Mouse (Mus musculus) gastrocnemius, adult 18-20 months (tissue): ENCODE results near the gene Gorasp1. TPM values are rescaled to one million over a fixed set of nuclear protein-coding genes. Genes with fewer than 3 reads are reported as not detected.

Experiments
- DNase-seq: peaks from one replicate; pipeline ENCODE4 v3.0.0; 2021; ENCODE audit warnings: low spot score
- total RNA-seq, 2 experiments: library from RNA; stranded (reverse); gene quantifications; 2 replicates each; pipeline ENCODE4 v1.2.3; 2021

The Gorasp1 gene
- total RNA-seq, 2 experiments from 2014 or later = 21.0 to 21.6 TPM

GRCm38 (mm10) chr9:119973281-119973680, 35.9 kb upstream of the Gorasp1 start:
- DNase-seq = no peak

DNA sequence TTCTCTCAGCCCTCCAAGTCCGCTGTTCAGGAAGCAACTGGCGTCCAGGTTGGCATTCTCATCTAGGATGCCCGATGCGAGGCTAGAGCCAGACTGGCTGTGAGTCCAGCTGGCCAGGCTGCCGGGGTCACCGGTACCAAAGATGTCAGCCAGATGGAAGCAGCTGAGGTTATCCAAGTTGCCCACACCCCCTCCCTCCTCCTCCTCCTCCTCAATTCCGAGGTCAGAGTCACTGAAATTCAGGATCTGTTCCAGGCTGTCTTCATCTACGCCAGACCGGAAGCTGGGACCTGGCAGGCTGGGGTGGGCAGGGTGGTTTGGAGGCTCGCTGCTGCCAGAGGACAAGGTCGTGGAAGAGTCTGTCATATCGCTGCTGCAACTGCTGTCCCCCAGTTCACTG, 35.2 kb upstream of the Gorasp1 start:
- peak; percentile 66 for DNase-seq

DNA sequence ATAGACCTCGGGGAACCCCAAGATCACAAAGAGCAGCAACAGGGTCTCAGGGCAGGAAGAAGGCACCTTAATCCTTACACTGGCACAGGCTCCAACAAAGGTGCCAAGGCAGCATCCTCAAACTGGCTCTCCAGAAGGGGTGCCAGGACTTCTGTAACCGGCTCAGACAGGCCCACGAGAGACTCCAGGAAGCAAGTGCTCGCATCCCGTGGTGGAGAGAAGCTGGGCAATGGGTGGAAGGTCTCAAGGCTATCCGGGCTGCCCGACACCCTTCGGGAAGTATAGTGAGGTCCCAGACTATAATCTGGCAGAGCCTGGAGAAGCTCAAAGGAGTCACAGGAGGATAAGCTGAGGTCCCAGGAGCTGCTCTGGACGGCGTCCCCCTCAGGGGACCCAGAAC, 34.8 kb upstream of the Gorasp1 start:
- no peak for DNase-seq

- DNase-seq = no peak
Measured at GRCm38 (mm10) chr9:119970763-119971656, 33.6 kb upstream of the Gorasp1 start.

DNA sequence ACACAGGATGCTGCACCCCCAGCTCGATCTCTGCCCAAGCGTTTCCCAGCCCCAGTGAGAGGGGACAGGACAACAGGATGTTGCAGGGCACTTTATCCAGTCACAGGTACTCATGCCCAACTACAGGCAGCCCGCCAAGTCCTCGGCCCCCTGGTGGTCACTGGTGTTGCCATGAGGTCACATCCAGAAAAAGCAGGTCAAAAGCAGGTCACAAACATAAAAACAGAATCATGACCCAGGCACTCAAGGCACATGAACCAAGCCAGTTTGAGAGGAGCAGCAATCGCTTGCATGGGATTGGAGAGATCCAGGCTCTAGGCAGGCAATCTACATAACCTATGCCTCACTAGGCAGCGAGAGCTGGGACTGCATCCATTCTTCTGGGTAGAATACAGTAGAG, 32.9 kb upstream of the Gorasp1 start:
- peak; percentile 50 for DNase-seq

DNA sequence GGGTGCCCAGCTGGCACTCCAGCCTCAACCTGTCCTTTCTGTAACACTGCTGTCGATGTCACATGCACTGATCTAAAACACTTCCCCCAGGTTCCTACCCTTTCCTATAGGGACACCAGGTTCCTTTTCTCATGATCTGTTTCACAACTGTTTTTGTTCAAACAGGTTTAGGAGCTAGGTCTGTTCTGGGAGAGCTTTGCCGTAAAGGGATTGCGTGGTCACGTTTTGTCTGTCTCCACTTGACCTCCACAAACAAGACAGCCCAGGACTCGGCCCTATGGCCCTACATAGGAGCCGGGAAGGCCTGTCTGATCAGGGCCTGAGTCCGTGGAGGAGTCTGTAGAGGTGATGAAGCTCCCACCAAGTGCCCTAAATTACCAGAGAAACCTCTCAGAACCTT, 32.4 kb upstream of the Gorasp1 start:
- DNase-seq = no peak

DNA sequence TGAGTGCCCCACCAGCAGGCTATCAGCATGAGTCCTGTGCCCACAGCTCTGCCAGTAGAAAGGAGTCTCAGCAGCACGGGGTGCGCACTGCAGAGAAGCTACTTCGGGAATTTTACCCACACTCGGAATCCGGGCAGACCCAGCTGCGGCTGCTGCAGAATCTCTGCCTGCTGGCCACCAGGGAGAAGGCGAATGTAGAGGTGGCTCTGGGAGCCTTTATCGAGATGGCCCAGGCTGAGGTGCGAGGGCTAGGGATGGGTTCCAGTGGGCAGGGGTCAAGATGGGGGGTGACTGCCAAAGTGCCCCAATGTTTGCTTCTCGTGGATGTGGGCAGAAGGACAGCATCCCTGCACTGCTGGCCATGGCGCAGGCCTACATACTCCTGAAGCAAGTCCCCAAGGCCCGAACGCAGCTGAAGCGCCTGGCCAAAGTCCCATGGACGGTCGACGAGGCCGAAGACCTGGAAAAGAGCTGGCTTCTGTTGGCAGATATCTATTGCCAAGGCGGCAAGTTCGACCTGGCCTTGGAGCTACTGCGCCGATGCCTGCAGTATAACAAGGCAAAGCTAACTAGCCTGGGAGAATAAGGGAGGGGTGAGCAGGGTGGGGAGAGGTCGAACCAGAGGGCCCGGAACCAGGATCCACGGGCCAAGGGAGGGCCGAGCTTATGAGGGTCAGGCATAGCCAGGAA, 29.0 kb upstream of the Gorasp1 start:
- DNase-seq = no peak

- no peak for DNase-seq
Measured at GRCm38 (mm10) chr9:119965186-119965585, 27.8 kb upstream of the Gorasp1 start.

- DNase-seq = no peak
Measured at GRCm38 (mm10) chr9:119964206-119964605, 26.8 kb upstream of the Gorasp1 start.

- DNase-seq = peak; percentile 70
Measured at GRCm38 (mm10) chr9:119962987-119963667, 25.8 kb upstream of the Gorasp1 start.

DNA sequence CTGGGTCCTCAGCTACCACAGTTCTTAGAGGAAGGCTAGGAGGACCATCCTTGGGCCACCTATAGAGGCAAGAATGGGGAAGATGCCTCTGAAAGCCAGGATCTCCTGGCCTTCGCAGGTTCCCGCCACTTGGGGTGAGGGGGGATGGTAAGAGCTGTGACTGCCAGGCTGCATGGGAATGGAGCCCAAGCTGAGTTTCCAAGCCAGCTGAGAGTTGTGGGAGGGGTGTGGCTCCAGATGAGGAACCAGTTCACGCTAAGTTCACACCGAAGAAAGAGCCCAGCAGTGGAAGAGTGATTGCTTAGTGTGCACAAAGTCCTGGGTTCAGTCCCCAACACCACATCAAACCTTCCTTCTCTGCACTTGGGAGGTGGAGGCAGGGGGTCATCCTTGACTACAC, 24.9 kb upstream of the Gorasp1 start:
- DNase-seq = no peak

- no peak for DNase-seq
Measured at GRCm38 (mm10) chr9:119958835-119959234, 21.5 kb upstream of the Gorasp1 start.

DNA sequence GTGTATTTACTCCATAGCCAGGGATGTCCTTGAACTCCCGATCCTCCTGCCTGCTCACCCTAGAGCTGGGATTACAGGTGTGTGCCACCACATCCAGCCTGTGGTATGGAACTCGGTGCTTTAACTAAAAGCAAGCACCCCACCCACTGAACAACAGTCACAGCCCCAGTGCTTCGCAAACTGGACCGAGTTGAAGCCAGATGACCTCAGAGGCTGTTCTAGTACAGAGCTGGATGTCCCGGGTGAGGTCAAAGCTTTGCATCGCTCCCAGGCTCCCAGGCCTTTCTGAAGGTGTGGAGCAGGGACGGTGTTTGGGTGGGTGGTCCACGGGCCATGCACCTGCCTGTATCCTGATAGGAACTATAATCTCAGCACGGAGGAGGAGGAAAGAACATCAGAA, 14.0 kb upstream of the Gorasp1 start:
- no peak for DNase-seq

DNA sequence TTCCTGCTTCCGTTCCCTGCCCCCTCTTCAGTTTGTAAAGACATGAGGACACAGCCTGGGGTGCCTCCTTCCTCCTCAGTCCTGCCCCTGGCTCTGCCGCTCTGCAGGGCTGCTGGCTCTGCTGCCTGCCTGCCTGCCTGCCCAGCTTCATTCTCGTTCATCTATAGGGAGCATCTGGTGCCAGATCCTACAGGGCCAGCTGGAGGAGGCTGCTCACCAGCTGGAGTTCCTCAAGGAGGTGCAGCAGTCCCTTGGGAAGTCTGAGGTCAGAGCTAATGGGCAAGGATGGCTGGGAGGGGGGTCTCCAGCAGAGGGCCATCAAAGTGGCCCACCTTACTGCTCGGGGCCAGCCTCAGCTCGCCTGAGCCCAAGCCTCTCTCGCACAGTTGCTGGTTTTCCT, 13.1 kb upstream of the Gorasp1 start:
- DNase-seq = no peak

- DNase-seq = no peak
Measured at GRCm38 (mm10) chr9:119948804-119949203, 11.4 kb upstream of the Gorasp1 start.

GRCm38 (mm10) chr9:119945173-119945900, 8.0 kb upstream of the Gorasp1 start:
- DNase-seq = no peak

DNA sequence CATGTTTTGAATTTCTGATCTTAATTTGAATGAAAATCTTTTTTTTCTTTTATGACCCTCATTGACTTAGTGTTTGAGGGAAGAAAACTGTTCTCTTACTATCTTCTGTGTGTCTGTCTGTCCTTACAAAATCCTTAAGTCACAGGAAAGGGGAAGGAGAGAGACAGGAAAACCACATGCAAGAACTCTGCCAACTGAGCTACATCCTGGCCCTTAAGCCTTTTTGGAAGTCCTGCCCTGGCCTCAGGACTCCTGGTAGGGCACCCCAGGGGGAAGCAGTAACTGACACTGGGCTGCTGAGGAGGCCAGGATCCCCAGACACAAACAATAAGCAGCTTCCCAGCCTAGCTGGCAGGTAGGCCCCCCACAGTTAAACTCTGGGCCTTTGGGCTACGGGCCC, 6.0 kb upstream of the Gorasp1 start:
- DNase-seq = no peak

DNA sequence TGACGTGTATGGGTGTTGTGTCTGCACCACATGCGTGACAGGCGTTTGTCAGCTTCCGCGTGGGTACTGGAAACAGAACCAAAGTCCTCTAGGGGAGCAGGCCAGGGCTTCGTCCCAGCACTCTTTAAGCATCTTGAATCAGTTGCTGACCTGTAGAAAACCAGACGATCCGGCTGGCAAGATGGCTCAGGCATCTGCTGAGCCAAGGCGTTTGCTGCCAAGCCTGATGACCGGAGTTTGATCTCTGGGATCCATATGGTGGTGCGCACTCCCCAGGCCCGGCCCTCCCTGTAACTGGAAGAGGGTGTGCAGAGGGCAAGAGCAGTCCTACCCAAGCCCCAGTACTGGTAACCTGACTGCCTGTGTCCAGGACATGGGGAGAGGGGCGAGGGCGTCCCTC, 4.5 kb upstream of the Gorasp1 start:
- DNase-seq = no peak

DNA sequence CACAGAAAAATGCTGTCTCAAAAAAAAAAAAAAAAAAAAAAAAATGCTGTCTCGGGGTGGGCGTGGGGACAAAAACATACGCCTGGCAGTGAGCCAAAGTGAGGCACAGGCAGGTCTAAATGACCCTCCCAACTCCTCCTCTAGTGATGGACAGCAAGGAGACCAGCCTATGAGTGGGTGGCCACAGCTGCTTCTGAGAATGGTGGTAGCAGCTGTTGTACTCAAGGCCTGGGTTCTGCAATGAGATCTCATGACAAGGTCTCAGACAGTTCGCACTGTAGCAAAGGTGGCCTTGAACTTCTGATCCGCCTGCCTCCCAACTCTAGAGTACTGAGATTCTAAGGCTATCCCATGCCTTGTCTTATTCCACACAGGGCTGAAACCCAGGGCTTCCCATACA, 4.0 kb upstream of the Gorasp1 start:
- DNase-seq = no peak

GRCm38 (mm10) chr9:119939646-119940045, 2.3 kb upstream of the Gorasp1 start:
- no peak for DNase-seq

- DNase-seq = no peak
Measured at GRCm38 (mm10) chr9:119938496-119938895, 1.1 kb upstream of the Gorasp1 start.

DNA sequence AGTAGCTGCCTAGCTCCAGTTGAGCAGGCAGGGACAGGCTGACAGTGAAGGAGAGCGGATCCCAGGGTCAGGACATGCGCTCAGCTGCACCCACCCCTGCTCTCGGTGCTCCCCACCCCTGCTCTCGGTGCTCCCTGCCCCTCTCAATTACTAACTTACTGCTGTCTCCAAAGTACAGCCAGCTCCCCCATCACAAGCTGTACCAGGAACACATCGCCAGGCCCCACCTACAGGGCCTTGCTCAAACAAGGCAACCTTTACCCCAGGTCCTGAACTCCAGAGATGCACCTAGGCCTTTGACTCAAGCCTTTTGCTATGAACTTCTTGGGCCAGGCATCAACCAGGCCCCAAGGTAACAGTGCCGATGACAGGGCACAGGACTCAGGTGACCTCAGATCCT, 3.7 kb downstream of the Gorasp1 start:
- no peak for DNase-seq
